Mouse (Mus musculus) MEL (cell line): ENCODE results near the gene Pyy. TPM values are rescaled to one million over a fixed set of nuclear protein-coding genes. Genes with fewer than 3 reads are reported as not detected.

Source experiments
- DNase-seq: peaks from one replicate; pipeline ENCODE4 v3.0.0; 2011; ENCODE audit warnings: low read depth, low spot score
- H3K27ac ChIP-seq: 2 replicates; pipeline ENCODE4 v1.5.1; 2012; ENCODE audit warnings: low read depth, mild to moderate bottlenecking, control low read depth, low read length, moderate library complexity; ENCODE audit not compliant: control insufficient read depth
- H3K27me3 ChIP-seq, 2 experiments: fragments of 150-350 bp in 1 of 2; sonication (generic) in 1 of 2; 2 replicates each; pipeline ENCODE4 v1.6.1; 2012; ENCODE audit warnings: low read length in 2 of 2, mild to moderate bottlenecking in 2 of 2, improper control_type of control experiment in 1 of 2, moderate library complexity in 1 of 2; ENCODE audit not compliant: insufficient read depth in 2 of 2, control insufficient read depth in 1 of 2
- H3K36me3 ChIP-seq, 2 experiments: 2 replicates each; pipeline ENCODE4 v1.6.1; 2012 to 2014; ENCODE audit warnings: low read length in 2 of 2, improper control_type of control experiment in 1 of 2, inconsistent platforms in 1 of 2, mild to moderate bottlenecking in 1 of 2; ENCODE audit not compliant: insufficient read depth in 2 of 2, control insufficient read depth in 1 of 2
- H3K4me1 ChIP-seq, 2 experiments: fragments of 150-350 bp in 1 of 2; sonication (generic) in 1 of 2; 2 replicates each; pipeline ENCODE4 v1.6.1; 2012; ENCODE audit warnings: low read length in 2 of 2, improper control_type of control experiment in 1 of 2, mild to moderate bottlenecking in 1 of 2; ENCODE audit not compliant: insufficient read depth in 2 of 2, control insufficient read depth in 1 of 2
- H3K4me3 ChIP-seq, 2 experiments: fragments of 150-350 bp in 1 of 2; sonication (generic) in 1 of 2; 2 replicates each; pipeline ENCODE4 v1.5.1; 2012; ENCODE audit warnings: low read depth in 2 of 2, low read length in 2 of 2, mild to moderate bottlenecking in 2 of 2, moderate library complexity in 2 of 2, control low read depth in 1 of 2, improper control_type of control experiment in 1 of 2; ENCODE audit not compliant: control insufficient read depth in 1 of 2, insufficient read depth in 1 of 2
- H3K79me2 ChIP-seq: 2 replicates; pipeline ENCODE4 v1.6.1; 2012; ENCODE audit warnings: mild to moderate bottlenecking, low read length, moderate library complexity; ENCODE audit not compliant: control insufficient read depth, poor library complexity, insufficient read depth
- H3K9ac ChIP-seq: 2 replicates; pipeline ENCODE4 v1.6.1; 2012; ENCODE audit warnings: low read depth, mild to moderate bottlenecking, control low read depth, low read length, moderate library complexity; ENCODE audit not compliant: control insufficient read depth, poor library complexity, severe bottlenecking
- H3K9me3 ChIP-seq: fragments of 150-350 bp; sonication (generic); replicated peaks from 2 replicates; pipeline ENCODE4 v1.6.1; 2012; ENCODE audit warnings: mild to moderate bottlenecking, low read length, improper control_type of control experiment, moderate library complexity; ENCODE audit not compliant: insufficient read depth
- BHLHE40 ChIP-seq: IDR thresholded peaks from 2 replicates; pipeline ENCODE4 v1.6.1; 2012; ENCODE audit warnings: low read depth, mild to moderate bottlenecking, inconsistent platforms, low read length, improper control_type of control experiment, borderline replicate concordance
- CHD1 ChIP-seq: IDR thresholded peaks from 2 replicates; pipeline ENCODE4 v1.6.1; 2012; ENCODE audit warnings: low read depth, mild to moderate bottlenecking, inconsistent platforms, low read length, improper control_type of control experiment
- CHD2 ChIP-seq: IDR thresholded peaks from 2 replicates; pipeline ENCODE4 v1.6.1; 2011; ENCODE audit warnings: low read length, improper control_type of control experiment
- CTCF ChIP-seq, 3 experiments: IDR thresholded peaks in 2 of 3; conservative IDR thresholded peaks in 1 of 3; 2 replicates each; pipeline ENCODE4 v1.5.1; 2011 to 2012; ENCODE audit warnings: low read length in 3 of 3, low read depth in 2 of 3, mild to moderate bottlenecking in 2 of 3, improper control_type of control experiment in 1 of 3, inconsistent platforms in 1 of 3, mixed read lengths in 1 of 3, moderate library complexity in 1 of 3; ENCODE audit not compliant: control insufficient read depth in 1 of 3, insufficient read depth in 1 of 3, poor library complexity in 1 of 3, severe bottlenecking in 1 of 3
- E2F4 ChIP-seq: IDR thresholded peaks from 2 replicates; pipeline ENCODE4 v1.6.1; 2011; ENCODE audit warnings: low read depth, low read length, improper control_type of control experiment, borderline replicate concordance
- ELF1 ChIP-seq: IDR thresholded peaks from 2 replicates; pipeline ENCODE4 v1.6.1; 2014; ENCODE audit warnings: low read depth, mild to moderate bottlenecking, inconsistent platforms, low read length, improper control_type of control experiment, moderate library complexity
- EP300 ChIP-seq, 2 experiments: IDR thresholded peaks; 2 replicates each; pipeline ENCODE4 v1.6.1; 2011; ENCODE audit warnings: improper control_type of control experiment in 2 of 2, low read length in 2 of 2, low read depth in 1 of 2, mild to moderate bottlenecking in 1 of 2
- ETS1 ChIP-seq: IDR thresholded peaks from 2 replicates; pipeline ENCODE4 v1.6.1; 2012; ENCODE audit warnings: low read depth, mild to moderate bottlenecking, inconsistent platforms, low read length, improper control_type of control experiment, moderate library complexity
- GABPA ChIP-seq: IDR thresholded peaks from 2 replicates; pipeline ENCODE4 v1.6.1; 2012; ENCODE audit warnings: low read depth, mild to moderate bottlenecking, inconsistent platforms, low read length, improper control_type of control experiment, moderate library complexity
- GATA1 ChIP-seq: IDR thresholded peaks from 2 replicates; pipeline ENCODE4 v1.6.1; 2011; ENCODE audit warnings: low read depth, low read length, improper control_type of control experiment
- HCFC1 ChIP-seq: IDR thresholded peaks from 2 replicates; pipeline ENCODE4 v1.6.1; 2012; ENCODE audit warnings: low read depth, mild to moderate bottlenecking, inconsistent platforms, low read length, improper control_type of control experiment, moderate library complexity
- JUND ChIP-seq: IDR thresholded peaks from 2 replicates; pipeline ENCODE4 v1.6.1; 2011; ENCODE audit warnings: low read depth, mild to moderate bottlenecking, improper control_type of control experiment, low read length
- KAT2A ChIP-seq: conservative IDR thresholded peaks from 2 replicates; pipeline ENCODE4 v1.6.1; 2012; ENCODE audit warnings: low read depth, low read length, improper control_type of control experiment, inconsistent platforms
- MAFK ChIP-seq: IDR thresholded peaks from 2 replicates; pipeline ENCODE4 v1.6.1; 2011; ENCODE audit warnings: low read depth, mild to moderate bottlenecking, low read length, improper control_type of control experiment, borderline replicate concordance
- MAX ChIP-seq: IDR thresholded peaks from 2 replicates; pipeline ENCODE4 v1.6.1; 2011; ENCODE audit warnings: low read length, improper control_type of control experiment
- MAZ ChIP-seq: IDR thresholded peaks from 2 replicates; pipeline ENCODE4 v1.6.1; 2012; ENCODE audit warnings: low read depth, mild to moderate bottlenecking, inconsistent platforms, low read length, improper control_type of control experiment
- MXI1 ChIP-seq: IDR thresholded peaks from 2 replicates; pipeline ENCODE4 v1.6.1; 2011; ENCODE audit warnings: mild to moderate bottlenecking, low read depth, low read length, improper control_type of control experiment
- MYB ChIP-seq: IDR thresholded peaks from 2 replicates; pipeline ENCODE4 v1.6.1; 2011; ENCODE audit warnings: mild to moderate bottlenecking, low read depth, low read length, improper control_type of control experiment
- MYC ChIP-seq: IDR thresholded peaks from 2 replicates; pipeline ENCODE4 v1.6.1; 2011; ENCODE audit warnings: low read depth, mild to moderate bottlenecking, low read length, improper control_type of control experiment, moderate library complexity
- NELFE ChIP-seq: IDR thresholded peaks from 2 replicates; pipeline ENCODE4 v1.6.1; 2011; ENCODE audit warnings: low read depth, low read length, improper control_type of control experiment
- NRF1 ChIP-seq: IDR thresholded peaks from 2 replicates; pipeline ENCODE4 v1.6.1; 2014; ENCODE audit warnings: low read depth, mild to moderate bottlenecking, inconsistent platforms, low read length, improper control_type of control experiment, moderate library complexity; ENCODE audit not compliant: poor library complexity, insufficient read depth, severe bottlenecking
- POLR2A ChIP-seq, 2 experiments: IDR thresholded peaks; 2 replicates each; pipeline ENCODE4 v1.6.1; 2011 to 2012; ENCODE audit warnings: low read length in 2 of 2, mild to moderate bottlenecking in 2 of 2, control low read depth in 1 of 2, improper control_type of control experiment in 1 of 2, low read depth in 1 of 2, moderate library complexity in 1 of 2; ENCODE audit not compliant: control insufficient read depth in 1 of 2, insufficient read depth in 1 of 2, poor library complexity in 1 of 2
- POLR2AphosphoS2 ChIP-seq: IDR thresholded peaks from 2 replicates; pipeline ENCODE4 v1.6.1; 2011; ENCODE audit warnings: low read length, improper control_type of control experiment
- RAD21 ChIP-seq: IDR thresholded peaks from 2 replicates; pipeline ENCODE4 v1.6.1; 2011; ENCODE audit warnings: mild to moderate bottlenecking, low read depth, low read length, improper control_type of control experiment
- RCOR1 ChIP-seq: IDR thresholded peaks from 2 replicates; pipeline ENCODE4 v1.6.1; 2012; ENCODE audit warnings: low read depth, mild to moderate bottlenecking, inconsistent platforms, low read length, improper control_type of control experiment
- SIN3A ChIP-seq: IDR thresholded peaks from 2 replicates; pipeline ENCODE4 v1.6.1; 2012; ENCODE audit warnings: low read length, improper control_type of control experiment, inconsistent platforms
- SMC3 ChIP-seq: IDR thresholded peaks from 2 replicates; pipeline ENCODE4 v1.6.1; 2011; ENCODE audit warnings: low read depth, low read length, improper control_type of control experiment
- TAL1 ChIP-seq: IDR thresholded peaks from 2 replicates; pipeline ENCODE4 v1.6.1; 2012; ENCODE audit warnings: mild to moderate bottlenecking, inconsistent platforms, low read length, moderate library complexity, mixed read lengths
- TCF12 ChIP-seq: IDR thresholded peaks from 2 replicates; pipeline ENCODE4 v1.6.1; 2014; ENCODE audit warnings: low read depth, mild to moderate bottlenecking, inconsistent platforms, low read length, improper control_type of control experiment, moderate library complexity
- UBTF ChIP-seq: IDR thresholded peaks from 2 replicates; pipeline ENCODE4 v1.6.1; 2012; ENCODE audit warnings: low read depth, mild to moderate bottlenecking, inconsistent platforms, low read length, improper control_type of control experiment, moderate library complexity, borderline replicate concordance; ENCODE audit not compliant: insufficient read depth
- USF1 ChIP-seq: IDR thresholded peaks from 2 replicates; pipeline ENCODE4 v1.6.1; 2014; ENCODE audit warnings: low read depth, mild to moderate bottlenecking, inconsistent platforms, low read length, improper control_type of control experiment, moderate library complexity
- USF2 ChIP-seq, 2 experiments: IDR thresholded peaks; 2 replicates each; pipeline ENCODE4 v1.6.1; 2011 to 2012; ENCODE audit warnings: improper control_type of control experiment in 2 of 2, low read length in 2 of 2, borderline replicate concordance in 1 of 2, inconsistent platforms in 1 of 2, low read depth in 1 of 2, mild to moderate bottlenecking in 1 of 2; ENCODE audit not compliant: insufficient read depth in 1 of 2
- ZC3H11A ChIP-seq: IDR thresholded peaks from 2 replicates; pipeline ENCODE4 v1.6.1; 2012; ENCODE audit warnings: low read depth, mild to moderate bottlenecking, inconsistent platforms, low read length, improper control_type of control experiment
- ZKSCAN1 ChIP-seq: IDR thresholded peaks from 2 replicates; pipeline ENCODE4 v1.6.1; 2012; ENCODE audit warnings: low read depth, mild to moderate bottlenecking, inconsistent platforms, low read length, improper control_type of control experiment, moderate library complexity
- ZMIZ1 ChIP-seq: IDR thresholded peaks from 2 replicates; pipeline ENCODE4 v1.6.1; 2012; ENCODE audit warnings: low read depth, mild to moderate bottlenecking, inconsistent platforms, low read length, improper control_type of control experiment, moderate library complexity
- ZNF384 ChIP-seq: IDR thresholded peaks from 2 replicates; pipeline ENCODE4 v1.6.1; 2012; ENCODE audit warnings: low read depth, mild to moderate bottlenecking, inconsistent platforms, low read length, improper control_type of control experiment
- polyA plus RNA-seq, 2 experiments: library from polyadenylated mRNA; stranded (reverse) in 1 of 2; unstranded in 1 of 2; fragments of >175 nt in 1 of 2; fragments of >200 nt in 1 of 2; gene quantifications; 2 replicates each; pipeline versions ENCODE4 v1.2.1 to v1.2.4; 2012; ENCODE audit warnings: low replicate concordance in 2 of 2, low read depth in 1 of 2; ENCODE audit not compliant: insufficient read length in 2 of 2, insufficient read depth in 1 of 2, missing spikeins in 1 of 2
- total RNA-seq: library from RNA; depleted of rRNA; stranded (reverse); fragments of 300-350 nt; gene quantifications from 2 replicates; pipeline ENCODE4 v1.2.3, GENCODE M21; 2012

Gene Pyy
- total and polyA plus RNA-seq, 3 experiments: not detected

DNA sequence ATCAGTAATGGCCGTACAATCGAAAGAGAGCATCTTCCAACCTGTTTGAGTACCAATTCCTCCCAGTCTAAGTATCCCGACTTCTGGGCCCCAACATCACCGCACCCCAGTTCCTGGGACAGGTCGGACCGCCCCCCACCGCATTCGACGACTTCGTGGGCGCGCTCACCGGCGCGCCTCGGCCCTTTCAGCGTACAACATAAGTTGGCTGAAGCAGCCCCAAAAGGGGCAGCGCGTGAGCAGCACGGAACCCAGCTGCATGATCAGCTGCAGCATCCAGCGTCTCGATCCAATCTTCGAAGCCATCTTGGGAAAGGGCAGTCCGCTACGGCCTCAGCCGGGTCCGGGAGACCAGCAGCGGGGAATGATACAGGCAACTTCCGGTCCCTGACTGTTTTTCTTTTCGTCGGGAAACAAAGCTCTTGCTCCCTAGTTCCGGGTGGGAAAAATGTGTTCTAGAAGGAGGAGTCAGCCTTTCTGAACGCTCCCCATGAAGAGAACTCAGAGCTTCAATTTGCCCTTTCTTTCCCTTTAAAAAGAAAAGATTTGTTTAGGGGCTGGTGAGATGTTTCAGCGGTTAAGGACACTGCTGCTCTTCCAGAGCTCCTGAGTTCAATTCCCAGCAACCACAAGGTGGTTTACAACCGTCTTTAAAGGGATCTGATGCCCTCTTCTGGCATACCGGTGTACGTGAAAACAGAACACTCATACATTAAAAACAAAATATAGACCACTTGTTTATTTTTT is 48.6 kb upstream of the Pyy start, which contains the start of gene Tmem101:
Gene Tmem101 (minus strand): TSS at position 366 of the 747 bp plus-strand sequence.
- Histone ChIP-seq H3K9ac (peak within 1 kb of the TSS; percentile 83), H3K36me3 (peaks cover 0 to 6% of the 10 kb centered on the region in 2 experiments; a peak in 2 of 4 replicates), H3K79me2 (no peaks in the 10 kb centered on the region; the same call in 1 of the 2 replicates), H3K4me1 (peaks cover 0 to 4% of the 10 kb centered on the region in 2 experiments; a peak in 2 of 4 replicates), H3K4me3 (peak within 1 kb of the TSS; percentile 72 to 85), H3K27ac (peak within 1 kb of the TSS; percentile 58), H3K27me3 (no peaks in the 10 kb centered on the region), H3K9me3 (no peaks in the 10 kb centered on the region)
- DNase-seq: peak; percentile 98
- TF ChIP-seq RCOR1 (0 out of 2 replicates have a peak, but pooled peaks have one; percentile 15), ZNF384 (no peak), MAFK (no peak), MAZ (peak; percentile 77; the same call in 1 of the 2 replicates), TCF12 (peak; percentile 68; the same call in 1 of the 2 replicates), CHD1 (no peak), GATA1 (peak; percentile 75), TAL1 (no peak), MXI1 (peak; percentile 89), HCFC1 (peak; percentile 99), RAD21 (peak; percentile 59), ZKSCAN1 (no peak), E2F4 (no peak; the same call in 1 of the 2 replicates), MAX (no peak), SIN3A (peak; percentile 98), POLR2A (IDR thresholded peaks at IDR 0.05; ENCODE audit: control insufficient read depth in 1 of 2, insufficient read depth in 1 of 2, low read depth in 1 of 2, low read length in 2 of 2, poor library complexity in 1 of 2) (peak; percentile 66 to 77), ZC3H11A (peak; percentile 64), ETS1 (no peak), USF1 (peak; percentile 39), CHD2 (no peak), GABPA (no peak), BHLHE40 (0 out of 2 replicates have a peak, but pooled peaks have one; percentile 13), POLR2AphosphoS2 (no peak; the same call in 1 of the 2 replicates), USF2 (IDR thresholded peaks at IDR 0.05; ENCODE audit: borderline replicate concordance in 1 of 2, insufficient read depth in 1 of 2, low read depth in 1 of 2, low read length in 2 of 2) (no peak), UBTF (no peak), NELFE (peak; percentile 78), EP300 (IDR thresholded peaks at IDR 0.05; ENCODE audit: low read depth in 1 of 2, low read length in 2 of 2) (no peak), CTCF (IDR thresholded peaks at IDR 0.05 in 2 of 3, conservative IDR thresholded peaks at IDR 0.05 in 1 of 3; ENCODE audit: control insufficient read depth in 1 of 3, insufficient read depth in 1 of 3, low read depth in 2 of 3, low read length in 3 of 3, poor library complexity in 1 of 3, severe bottlenecking in 1 of 3) (peak; percentile 23 to 65 (median 30); a peak in 4 of 6 replicates), JUND (no peak; the same call in 1 of the 2 replicates), SMC3 (peak; percentile 54), NRF1 (peak; percentile 39; the same call in 1 of the 2 replicates), ELF1 (peak; percentile 87), MYB (no peak), KAT2A (peak; percentile 97), ZMIZ1 (peak; percentile 54; the same call in 1 of the 2 replicates), MYC (peak; percentile 92)
